Mouse (Mus musculus) lung, adult 2 months (tissue): ENCODE data around the gene Hist1h3e.
"Not testable (repeated sequence)": the region's sequence is repeated elsewhere in the genome, so short reads cannot be mapped to it uniquely, and the experiment has no call there.

Experiments
- CTCF ChIP-seq: fragments of 200-500 bp; IDR thresholded peaks from 2 replicates; pipeline ENCODE4 v1.5.1; 2011; ENCODE audit warnings: mild to moderate bottlenecking, low read length, control low read depth; ENCODE audit not compliant: insufficient read depth
- POLR2A ChIP-seq: fragments of 200-500 bp; IDR thresholded peaks from 2 replicates; pipeline ENCODE4 v1.6.1; 2011; ENCODE audit warnings: low read depth, mild to moderate bottlenecking, control low read depth, low read length, borderline replicate concordance; ENCODE audit errors: extremely low read depth

DNA sequence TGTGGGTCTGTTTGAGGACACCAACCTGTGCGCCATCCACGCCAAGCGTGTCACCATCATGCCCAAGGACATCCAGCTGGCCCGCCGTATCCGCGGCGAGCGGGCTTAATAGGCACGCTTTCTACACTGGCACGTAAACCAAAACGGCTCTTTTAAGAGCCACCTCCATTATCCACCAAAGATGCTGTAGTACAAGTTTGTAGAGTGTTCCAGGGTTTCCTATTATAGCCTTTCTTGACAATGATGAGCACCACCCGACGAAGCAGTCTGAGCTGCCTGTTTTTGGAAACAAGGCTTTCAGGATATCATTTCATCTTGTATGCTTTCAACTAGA is 17.4 kb downstream of the Hist1h3e start:
- TF ChIP-seq POLR2A, CTCF: not testable (repeated sequence)
